Mouse (Mus musculus) adrenal gland, postnatal 10 days (tissue): ENCODE results near the gene Lcp1. TPM values are rescaled to one million over a fixed set of nuclear protein-coding genes. Genes with fewer than 3 reads are reported as not detected.
"Not testable (repeated sequence)": the region's sequence is repeated elsewhere in the genome, so short reads cannot be mapped to it uniquely, and the experiment has no call there.

Experiments
- DNase-seq: peaks from one replicate; pipeline ENCODE4 v3.0.0; 2021; ENCODE audit warnings: mixed read lengths
- long read RNA-seq, 2 experiments: library from polyadenylated mRNA; stranded (forward); transcript quantifications; one replicate each; pipeline ENCODE4 v2.0.0; 2021
- total RNA-seq, 2 experiments: library from RNA; stranded (reverse); gene quantifications; 2 replicates each; pipeline ENCODE4 v1.2.3; 2021

Gene Lcp1
- total RNA-seq, result 10 to 100 TPM; 24.7 to 28.1 TPM
- long read RNA-seq, experiment 1, partial matches to known transcripts, result 15 of 19 reads
- long read RNA-seq, experiment 1, other reads (novel, unspliced or antisense), result 3 of 19 reads
- long read RNA-seq, experiment 2, partial matches to known transcripts, result 6 of 8 reads
- long read RNA-seq, experiment 2, other reads (novel, unspliced or antisense), result 1 of 8 reads

DNA sequence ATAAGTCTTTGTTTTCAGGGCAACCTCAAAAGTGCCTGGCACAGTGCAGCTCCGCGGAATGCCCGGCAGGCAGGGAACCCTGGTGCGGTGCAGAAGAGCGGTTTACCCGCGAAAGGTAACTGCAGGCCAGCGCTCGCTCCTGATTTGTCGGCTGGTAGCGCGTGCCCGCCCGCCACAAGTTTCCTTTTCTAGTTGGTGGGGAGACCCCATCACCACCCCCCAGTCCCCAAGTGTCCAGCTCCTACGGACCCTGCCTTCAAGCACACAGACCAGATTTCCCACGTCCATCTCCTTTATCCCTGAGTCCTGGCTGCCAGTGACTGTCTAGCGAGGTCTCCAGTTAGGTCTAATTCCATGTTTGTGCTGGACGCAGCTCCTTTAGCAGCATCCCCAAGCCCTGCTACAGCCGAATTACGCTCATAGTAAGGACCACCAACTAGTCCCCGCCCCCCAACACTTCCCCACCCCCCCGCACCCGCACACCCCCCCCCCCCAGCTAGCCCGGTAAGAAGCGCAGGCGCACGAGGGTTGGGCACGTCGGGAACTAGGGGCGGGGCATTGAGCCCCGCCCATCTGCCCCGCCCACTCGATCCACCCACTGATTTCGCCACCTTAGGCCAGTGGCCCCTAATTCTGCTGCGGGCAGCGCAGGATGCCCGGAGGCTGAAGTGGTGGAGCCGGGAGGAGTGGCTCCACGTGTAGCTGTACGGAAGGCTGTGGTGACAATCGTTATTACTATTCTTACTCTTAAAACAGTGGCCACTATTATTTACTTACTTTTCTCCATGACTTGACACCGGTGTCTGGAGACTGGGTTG lies at the start of gene Lcp1, which contains the start of gene Lrrc63:
Gene Lcp1, plus strand, starts transcription at position 601 of the 818 bp plus-strand sequence.
Gene Lrrc63, minus strand, starts transcription at position 381 of the 818 bp plus-strand sequence.
- DNase-seq, result peak; percentile 89

DNA sequence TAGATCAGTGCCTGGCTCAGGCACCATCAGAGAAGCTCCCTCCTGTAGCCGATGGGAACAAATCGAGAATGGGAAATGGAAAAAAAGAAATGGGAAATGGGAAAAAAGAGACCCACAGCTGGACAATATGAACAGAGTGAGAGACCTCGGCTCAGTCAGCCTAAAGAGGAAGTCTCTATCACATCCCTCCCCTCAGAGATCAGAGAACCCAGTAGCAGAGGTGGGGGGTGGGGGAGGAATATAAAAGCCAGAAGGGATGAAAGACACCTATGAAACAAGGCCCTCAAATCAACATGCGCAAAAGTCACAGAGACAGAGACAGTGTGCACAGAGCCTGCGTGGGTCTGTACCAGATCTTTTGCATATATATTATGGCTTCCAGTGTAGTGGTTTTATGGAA lies 27.9 kb upstream of the Lcp1 start:
- no peak for DNase-seq

DNA sequence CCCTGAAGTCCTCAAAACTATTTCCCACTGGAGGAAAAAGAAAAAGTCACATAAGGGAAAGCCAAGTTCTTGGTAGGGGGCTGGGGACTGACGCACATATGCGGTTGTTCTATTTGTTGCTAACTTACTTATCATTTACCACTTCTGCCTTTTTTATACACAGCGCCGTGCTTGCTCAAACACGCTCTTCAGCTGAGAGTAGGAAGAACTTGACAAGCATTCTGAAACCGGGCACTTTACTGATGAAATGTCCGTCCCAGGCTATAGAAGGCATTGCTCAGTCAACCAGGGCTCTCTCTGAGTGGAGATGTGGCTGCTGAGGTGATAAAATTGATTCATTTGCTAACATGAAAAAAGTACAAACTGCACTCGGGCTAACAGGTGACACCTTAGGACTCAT lies 9.2 kb upstream of the Lcp1 start:
- no peak for DNase-seq

DNA sequence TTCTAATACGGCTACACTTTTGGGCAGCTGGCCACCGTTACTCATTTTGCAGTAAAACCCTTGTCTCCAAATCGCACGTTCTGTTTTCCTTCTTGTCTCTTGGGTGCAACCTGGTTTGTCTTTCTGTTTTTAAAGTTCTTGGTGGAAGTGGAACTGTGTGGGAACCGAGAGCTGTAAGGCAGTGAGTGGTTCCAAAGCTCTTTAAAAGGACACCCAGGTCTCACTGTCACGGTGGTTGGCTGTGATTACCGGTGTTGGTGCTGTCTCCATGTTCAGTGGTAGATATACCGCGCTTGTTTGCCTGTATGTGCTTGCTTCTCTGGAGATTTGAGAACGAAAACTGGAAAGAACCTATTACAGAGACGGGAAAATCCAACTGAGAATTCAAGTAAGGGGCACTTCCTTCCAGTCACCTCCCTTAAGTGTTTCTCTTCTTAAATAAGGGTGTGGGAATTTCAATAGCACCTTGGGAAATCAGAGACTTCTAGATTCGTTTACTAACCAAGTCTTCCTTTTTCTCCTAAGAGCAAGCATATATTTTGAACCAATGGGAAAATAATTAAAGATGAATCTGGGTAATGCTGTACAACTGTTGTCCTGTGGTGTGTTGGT lies 529 bp downstream of the Lcp1 start:
- peak; percentile 4 for DNase-seq

DNA sequence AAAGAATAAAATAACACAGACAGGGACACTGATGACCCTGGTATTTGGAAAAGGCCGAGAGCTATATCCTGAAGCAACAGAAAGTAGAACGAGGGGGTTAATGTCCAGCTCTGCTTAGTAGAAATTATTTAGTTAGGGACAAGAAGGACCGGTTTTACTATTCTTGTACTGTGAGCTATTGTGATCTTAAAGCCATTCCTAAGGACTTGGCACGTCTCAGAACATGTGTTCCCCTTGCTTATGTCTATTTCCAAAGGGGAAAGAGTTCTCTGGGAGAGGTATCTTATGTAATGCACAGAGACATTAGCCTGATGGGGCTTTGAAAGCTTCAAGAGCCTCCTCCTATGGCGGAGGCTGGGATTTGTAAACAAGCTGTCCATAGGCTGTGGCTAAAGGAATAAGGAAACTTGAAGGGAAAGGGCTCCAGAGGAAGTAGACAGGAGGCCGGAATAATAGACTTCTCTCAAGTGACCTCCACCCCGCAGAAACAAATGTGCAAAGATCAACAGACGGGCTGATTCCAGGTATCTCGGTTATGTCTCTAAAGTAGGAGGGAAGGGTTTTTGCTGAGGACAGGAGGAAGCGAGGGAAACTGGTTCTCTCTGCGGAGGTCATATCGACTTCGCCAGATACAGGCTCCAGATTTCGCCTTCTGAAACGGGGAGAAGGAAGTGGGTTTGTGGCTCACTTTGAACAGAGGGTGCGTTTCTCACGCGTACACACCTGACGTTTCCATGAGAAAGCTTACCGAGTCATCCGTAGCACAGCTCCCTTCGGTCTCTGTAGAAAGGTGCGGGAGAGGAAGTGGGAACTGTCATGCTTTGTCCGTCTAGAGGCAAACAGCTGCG lies 5.4 kb downstream of the Lcp1 start:
- DNase-seq, result peak; percentile 2

DNA sequence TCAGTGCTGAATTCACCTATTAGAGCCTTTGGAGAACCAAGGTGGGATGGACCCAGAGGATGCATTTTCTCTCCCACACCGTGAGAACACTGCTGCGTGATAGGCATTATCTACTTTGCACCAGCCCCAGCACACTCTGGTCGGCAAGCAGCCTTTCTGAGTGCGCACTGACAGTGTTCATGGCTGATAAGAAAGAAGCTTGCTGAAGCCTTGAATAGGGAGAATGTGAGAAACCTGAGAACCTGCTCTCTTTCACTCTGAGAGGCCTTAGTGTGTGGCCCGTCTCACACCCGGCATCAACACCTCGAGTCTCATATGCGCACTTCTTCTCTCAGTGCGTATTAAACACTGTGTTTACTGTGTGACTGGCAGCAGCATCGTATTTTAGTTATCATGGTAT lies 7.6 kb downstream of the Lcp1 start:
- DNase-seq, result no peak

DNA sequence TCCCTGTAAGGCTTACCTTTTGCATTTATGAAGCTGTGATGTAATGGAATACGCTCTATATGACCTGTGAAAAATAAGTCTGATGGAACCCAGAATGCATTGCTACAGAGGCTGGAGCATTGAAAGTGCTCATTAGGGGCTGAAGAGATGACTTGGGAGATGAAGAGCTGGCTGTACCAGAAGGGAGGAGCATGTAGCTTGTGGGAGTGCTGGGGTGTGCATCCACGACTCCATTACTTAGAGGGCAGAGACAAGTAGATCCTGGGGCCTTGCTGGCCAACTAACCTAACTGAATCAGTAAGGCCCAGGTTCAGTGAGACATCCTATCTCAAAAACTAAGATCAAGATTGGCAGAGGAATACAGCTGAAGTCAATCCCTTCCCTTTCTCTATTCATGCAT lies 8.3 kb downstream of the Lcp1 start:
- no peak for DNase-seq

DNA sequence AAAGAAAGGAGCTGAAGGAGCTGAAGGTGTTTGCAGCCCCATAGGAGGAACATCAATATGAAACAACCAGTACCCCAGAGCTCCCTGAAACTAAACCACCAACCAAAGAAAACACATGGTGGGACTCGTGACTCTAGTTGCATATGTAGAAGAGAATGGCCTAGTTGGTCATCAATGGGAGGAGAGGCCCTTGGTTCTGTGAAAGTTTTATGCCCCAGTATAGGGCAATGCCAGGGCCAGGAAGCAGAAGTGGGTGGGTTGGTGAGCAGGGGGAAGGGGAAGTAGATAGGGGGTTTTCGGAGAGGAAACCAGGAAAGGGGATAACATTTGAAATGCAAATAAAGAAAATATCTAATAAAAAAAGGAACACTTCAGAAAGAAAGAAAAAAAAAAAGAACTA lies 16.8 kb downstream of the Lcp1 start:
- not testable (repeated sequence) for DNase-seq

DNA sequence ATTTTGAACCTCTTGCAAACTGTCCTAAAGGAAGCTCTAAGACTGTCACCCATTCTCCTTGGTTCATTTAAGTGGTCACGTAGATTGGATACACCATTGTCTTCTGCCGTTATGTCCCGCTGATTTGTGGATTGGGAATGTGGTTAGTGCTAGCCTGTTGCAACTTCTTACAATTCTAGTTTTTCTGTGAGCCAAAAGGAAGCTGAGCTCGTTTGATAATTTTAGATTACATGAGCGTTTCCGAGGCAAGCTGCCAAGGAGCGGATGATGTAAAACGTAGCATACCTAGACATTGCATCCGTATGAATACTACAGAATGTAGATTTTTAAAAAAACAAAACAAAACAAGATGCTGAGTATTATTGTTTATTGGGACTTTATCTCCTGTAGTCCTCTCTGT lies 17.3 kb downstream of the Lcp1 start:
- peak; percentile 3 for DNase-seq

DNA sequence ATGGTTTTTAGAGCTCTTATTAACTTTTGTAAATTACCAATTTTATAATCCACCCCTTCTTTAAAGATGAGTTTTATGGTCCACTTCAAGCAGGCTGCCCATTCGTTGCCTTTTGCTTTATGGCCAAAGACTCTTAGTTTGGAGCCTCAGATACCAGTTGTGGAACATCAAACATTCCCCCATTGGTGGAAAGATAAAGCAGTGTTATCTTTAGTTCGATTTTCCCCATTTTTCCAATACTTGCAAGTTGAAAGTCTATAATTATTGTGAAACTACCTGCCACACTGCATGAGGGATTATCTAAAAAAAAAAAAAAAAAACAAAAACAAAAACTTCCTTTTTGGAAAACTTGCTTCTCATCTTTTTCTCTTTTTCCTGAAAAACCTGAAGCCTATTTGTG lies 19.8 kb downstream of the Lcp1 start:
- no peak for DNase-seq

DNA sequence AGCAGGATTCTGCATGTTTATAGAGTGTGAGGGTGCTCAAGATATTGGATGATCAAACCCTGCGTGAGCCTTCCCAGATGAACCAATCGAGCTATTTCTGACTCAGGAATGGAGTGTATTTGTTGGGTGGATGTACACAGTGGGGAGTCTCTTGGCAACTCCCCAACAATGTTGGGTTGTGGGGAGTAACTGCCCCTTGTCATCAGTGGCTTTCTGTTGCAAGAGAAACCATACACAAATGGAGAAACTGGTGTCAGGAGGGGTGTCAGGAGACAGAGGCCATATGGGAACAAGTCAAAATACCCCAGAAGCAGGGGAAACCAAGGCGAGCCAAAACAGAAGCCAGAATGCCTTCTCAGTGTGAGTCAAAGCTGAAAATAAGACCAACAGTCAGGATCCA lies 20.2 kb downstream of the Lcp1 start:
- DNase-seq, result no peak

DNA sequence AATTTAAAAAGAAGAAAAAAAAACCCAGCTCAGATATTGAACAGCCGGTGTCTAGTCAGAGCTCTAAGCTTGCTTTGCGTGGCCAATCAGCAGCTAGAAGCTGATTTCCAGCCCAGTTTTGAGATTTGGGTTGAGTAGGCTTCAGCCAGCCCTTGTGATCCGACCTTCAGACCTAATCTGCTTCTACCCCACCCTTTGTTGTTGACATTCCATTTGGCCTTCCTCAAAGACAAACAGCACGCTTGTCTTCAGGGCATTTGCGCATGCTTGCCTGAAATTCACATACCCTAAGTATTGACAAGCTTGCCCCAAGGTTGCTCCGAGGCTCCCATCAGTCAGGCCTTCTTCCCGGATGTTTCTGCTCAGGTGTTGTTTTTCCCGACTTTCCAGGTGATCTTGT lies 23.6 kb downstream of the Lcp1 start:
- no peak for DNase-seq

DNA sequence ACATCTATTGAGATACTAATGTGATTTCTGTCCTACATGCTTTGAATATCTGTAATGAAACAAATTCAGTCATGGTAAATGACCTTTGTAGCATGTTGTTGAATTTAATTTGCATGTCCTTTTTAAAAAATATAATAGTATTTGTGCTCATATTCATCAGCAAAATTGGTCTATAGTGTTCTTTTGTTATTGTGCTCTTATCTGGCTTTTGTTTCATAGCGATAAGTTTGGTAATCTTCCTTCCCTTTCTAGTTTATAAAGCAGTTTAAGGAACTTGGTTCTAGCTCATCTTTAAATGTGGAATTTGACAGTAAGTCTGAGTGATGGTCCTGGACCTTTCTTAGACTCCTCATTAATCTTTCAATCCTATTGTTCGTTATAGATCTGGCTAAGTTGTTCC lies 28.5 kb downstream of the Lcp1 start:
- no peak for DNase-seq

DNA sequence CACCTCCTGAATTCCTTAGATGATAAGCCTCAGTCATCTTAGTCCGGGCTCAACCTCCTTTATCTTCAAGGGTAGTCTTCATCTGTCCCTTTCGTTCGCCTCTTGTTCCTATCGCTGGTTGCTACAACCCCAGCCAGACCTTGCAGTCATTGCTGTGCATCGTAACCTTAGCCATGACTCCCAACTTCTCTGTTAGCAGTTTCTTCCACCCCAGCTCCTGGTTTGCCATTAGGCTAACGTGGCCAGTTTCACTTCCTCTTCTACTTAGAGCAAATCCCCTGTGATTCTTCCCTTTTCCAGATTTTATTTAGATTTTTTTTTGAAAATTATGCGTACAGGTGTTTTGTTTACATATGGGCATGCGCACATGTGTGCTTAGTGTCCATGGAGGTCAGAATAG lies 33.0 kb downstream of the Lcp1 start:
- no peak for DNase-seq

DNA sequence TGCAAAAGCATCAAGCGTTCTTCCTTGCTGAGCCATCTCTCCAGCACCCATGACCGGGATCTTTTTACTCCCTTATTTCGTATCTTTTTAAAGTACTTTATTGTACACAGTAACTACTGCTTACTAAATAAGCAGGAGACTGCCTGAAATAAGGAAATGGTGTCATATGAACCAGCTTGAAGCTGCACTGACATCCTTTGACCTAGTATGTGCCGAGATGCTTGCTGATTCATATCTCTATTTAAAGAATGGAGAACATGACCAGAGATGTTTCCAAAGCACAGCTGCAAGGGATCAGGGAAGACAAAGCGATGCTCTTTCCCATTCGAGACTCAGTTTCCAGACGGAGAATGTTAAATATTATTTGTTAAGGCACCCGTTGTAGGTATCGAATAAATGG lies 33.4 kb downstream of the Lcp1 start:
- no peak for DNase-seq

DNA sequence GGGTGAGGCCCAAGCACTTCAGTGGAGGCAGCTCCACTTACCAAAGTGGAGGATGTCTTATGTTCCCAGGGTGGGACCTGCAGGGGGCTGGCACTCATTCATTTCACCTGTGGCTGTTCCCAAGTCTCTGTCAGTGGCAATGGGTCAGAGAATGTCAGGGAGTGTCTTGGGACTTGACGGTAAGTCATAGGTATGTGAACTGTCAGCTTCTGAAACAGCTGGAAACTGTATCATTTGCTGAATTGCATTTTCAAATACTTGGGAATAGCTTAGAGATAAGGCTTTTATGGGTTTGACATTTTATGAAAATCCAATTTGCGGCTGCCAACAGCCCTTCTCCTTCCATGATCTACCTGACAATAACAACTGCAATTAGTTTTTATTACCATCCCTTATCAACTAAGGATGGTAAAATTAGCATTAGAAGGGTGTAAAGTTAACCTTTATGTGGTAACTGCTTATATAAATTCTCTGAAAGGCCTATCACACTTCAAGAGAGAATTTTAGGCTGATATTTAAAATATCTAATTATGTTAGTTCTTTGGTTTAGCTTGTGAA lies 34.8 kb downstream of the Lcp1 start:
- no peak for DNase-seq

DNA sequence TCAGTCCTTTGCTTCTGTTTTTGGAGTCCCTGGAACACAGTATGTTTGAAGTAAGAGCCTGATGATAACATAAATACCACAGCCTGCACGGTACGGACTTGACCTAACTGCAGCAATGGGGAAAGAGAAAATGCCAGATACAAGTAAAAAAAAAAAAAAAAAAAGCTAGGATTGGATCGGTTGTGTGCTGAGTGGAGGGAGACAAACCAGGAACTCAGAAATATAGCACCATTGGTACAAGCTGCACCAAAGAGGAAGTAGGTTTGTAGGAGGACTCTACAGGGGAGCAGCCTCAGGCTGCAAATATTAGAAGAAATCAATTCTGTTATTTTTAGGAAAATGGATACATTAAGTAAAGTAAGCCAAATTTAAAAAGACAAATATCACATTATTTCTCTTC lies 37.6 kb downstream of the Lcp1 start:
- no peak for DNase-seq

DNA sequence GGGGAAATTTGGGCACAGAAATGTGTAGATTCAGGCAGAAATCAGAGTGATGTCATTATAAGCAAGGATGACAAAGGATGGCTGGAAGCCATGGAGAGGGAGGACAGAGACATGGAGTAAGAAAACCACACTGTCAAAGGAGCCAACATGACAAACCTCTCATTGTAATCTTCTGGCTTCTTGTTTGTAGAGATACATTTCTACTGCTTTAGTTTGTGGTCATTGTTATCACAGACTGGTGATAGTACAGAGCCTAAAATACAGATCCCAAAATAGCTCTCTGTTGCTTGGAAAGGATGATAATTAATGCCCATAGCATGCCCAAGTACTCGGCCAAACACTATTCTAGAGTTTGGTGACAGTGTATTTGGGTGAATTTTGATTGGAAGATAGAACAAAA lies 39.6 kb downstream of the Lcp1 start:
- DNase-seq, result no peak

DNA sequence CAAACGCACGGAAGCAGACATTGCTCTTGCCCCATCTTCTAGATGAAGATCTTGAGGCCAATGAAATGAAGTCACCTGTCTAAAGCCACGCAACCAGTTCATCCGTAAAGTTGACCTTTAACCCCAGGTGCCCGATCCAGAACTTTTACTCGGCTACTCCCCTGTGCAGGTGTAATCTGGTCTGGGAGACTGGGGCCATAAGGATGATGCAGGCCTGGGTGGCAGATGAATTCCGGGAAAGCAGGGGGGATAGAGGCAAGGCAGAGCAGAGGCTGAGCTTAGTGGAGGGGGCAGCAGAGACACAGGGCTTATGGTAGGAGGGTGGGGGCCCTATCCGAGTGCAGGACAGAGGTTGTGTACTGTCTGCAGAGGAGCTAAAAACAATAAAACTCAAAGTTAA lies 43.4 kb downstream of the Lcp1 start:
- DNase-seq, result no peak

DNA sequence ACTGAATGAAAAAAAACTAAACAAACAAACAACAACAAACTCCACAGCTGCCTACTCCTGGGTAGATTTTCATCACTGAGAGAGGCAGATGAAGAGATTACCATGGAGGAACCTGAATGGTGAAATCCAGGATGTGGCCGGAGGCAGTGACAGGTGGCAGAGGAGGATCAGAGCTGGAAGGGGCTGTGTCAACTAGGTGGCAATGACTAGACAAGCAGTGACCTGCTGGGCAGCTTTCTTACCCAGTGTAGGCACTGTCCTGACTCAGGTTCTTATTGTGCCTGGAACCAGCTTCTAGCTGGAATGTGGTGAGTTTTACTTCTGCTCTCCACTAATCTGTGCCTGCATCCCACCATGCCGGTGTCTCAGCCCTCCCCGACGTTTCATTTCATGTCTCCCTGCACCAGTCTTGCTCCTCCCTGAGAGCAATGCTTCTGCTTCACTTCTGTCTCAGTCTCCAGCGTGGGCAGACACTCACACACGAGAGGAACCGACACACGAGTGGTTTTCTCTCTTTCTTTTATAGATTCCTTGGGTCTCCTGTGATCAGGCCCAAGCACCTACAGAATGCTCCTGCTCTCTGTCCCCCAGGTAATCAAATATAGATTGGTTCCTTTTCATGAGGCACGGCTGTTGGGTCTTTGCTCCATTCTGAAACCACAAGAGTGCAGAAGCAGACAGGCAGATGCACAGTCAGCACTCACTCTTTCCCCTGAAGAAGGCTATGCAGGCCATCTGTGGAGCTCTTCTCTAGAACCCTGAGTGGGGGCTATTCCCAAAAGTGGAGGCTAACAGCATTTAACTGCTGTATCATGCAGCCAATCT lies 44.0 kb downstream of the Lcp1 start:
- no peak for DNase-seq

DNA sequence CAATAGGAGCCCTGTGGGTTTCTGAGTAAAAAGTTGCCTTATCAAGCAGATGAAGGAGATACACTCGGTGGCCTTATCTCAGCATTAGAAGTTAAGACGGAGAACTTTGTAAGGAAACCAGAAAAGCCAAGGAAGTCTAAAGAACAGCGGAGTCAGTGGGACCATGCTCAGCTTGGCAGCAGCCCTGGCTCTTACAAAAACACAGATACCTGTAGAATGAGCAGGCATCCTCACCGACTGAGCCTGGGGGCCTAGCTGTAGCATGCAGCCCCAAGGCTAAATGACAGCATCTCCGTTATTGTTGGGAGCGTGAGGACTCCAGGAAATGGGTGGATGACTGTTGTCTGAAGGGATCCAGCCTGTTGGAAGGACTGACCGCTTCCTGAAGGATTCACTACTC lies 44.9 kb downstream of the Lcp1 start:
- DNase-seq, result no peak
